Mouse (Mus musculus): ENCODE results near the gene Papss2. TPM values are rescaled to one million over a fixed set of nuclear protein-coding genes. Genes with fewer than 3 reads are reported as not detected.

The Papss2 gene
- polyA plus RNA-seq, 1 experiment: 1.5 TPM

DNA sequence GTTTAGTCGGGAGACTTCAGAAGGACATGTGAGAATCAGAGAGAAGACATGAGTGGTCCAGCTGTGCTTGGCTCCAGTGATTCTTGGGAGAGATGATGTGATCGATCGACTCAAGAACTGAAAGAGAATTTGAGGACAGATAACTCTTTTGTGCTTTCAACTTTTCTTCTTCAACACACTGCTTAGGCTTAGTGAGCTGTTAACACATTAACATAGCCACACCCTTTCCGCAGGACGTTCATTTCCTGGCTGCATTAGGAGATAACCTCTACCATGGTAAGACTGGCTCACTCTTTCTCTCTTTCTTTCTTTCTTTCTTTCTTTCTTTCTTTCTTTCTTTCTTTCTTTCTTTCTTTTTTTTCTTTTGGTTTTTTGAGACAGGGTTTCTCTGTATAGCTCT is 25.9 kb upstream of the Papss2 start:
- no peak for DNase-seq (ENCODE audit: low read depth)
- TF ChIP-seq POLR2A (IDR thresholded peaks at IDR 0.05; ENCODE audit: borderline replicate concordance, extremely low read depth, insufficient read depth, insufficient read length, poor library complexity, severe bottlenecking): no peak
- no peak for TF ChIP-seq CTCF (IDR thresholded peaks at IDR 0.05; ENCODE audit: borderline replicate concordance, extremely low read depth, insufficient read depth, insufficient read length)

DNA sequence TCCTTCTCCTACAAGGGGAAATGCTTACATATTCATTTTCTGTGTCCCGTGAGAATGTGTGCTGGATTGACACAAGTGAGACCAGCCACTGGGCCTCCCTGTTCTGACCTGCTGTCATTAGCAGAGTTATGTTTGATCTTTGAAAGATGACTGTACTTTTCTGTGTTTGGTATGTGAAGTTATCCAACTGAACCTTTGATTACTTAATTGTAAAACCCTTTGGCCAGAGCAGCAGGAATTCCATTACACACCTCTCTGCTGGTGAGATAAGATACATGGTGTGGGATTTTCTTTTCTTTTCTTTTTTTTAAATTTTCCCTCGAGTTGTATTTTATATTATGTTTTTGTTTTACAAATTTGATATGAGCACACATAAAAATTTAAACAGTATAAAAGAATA is 23.4 kb upstream of the Papss2 start:
- no peak for TF ChIP-seq CTCF (IDR thresholded peaks at IDR 0.05; ENCODE audit: borderline replicate concordance, extremely low read depth, insufficient read depth, insufficient read length)
- no peak for DNase-seq (ENCODE audit: low read depth)

GRCm38 (mm10) chr19:32573259-32573658 is 22.3 kb upstream of the Papss2 start:
- no peak for DNase-seq (ENCODE audit: low read depth)

DNA sequence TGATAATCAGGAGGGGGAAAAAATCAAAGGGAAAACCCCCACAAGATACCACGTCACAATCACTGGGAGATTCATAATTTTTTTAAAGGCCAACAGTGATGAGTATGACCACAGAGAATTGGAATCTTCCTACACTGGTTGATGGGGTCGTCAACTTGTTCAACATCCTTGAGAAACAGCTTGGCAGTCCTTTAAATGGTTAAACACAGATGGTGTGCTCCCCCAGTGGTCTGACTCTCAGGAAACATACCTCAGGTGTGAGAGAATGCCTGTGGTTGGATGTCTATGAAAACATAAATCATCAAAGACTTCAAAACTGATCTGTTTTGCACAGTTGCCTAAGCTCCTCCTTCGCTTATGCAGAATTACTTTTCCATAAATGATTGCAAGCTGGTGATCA is 20.7 kb upstream of the Papss2 start:
- no peak for TF ChIP-seq CTCF (IDR thresholded peaks at IDR 0.05; ENCODE audit: borderline replicate concordance, extremely low read depth, insufficient read depth, insufficient read length)
- no peak for TF ChIP-seq POLR2A (IDR thresholded peaks at IDR 0.05; ENCODE audit: borderline replicate concordance, extremely low read depth, insufficient read depth, insufficient read length, poor library complexity, severe bottlenecking)
- DNase-seq (ENCODE audit: low read depth): no peak

More at GRCm38 (mm10) chr19:32573259-32573658, 22.3 kb upstream of the Papss2 start:
- TF ChIP-seq POLR2A (IDR thresholded peaks at IDR 0.05; ENCODE audit: borderline replicate concordance, extremely low read depth, insufficient read depth, insufficient read length, poor library complexity, severe bottlenecking) (no peak), CTCF (IDR thresholded peaks at IDR 0.05; ENCODE audit: borderline replicate concordance, extremely low read depth, insufficient read depth, insufficient read length) (no peak)

GRCm38 (mm10) chr19:32577749-32578148 is 17.8 kb upstream of the Papss2 start:
- no peak for TF ChIP-seq CTCF (IDR thresholded peaks at IDR 0.05; ENCODE audit: borderline replicate concordance, extremely low read depth, insufficient read depth, insufficient read length)
- no peak for TF ChIP-seq POLR2A (IDR thresholded peaks at IDR 0.05; ENCODE audit: borderline replicate concordance, extremely low read depth, insufficient read depth, insufficient read length, poor library complexity, severe bottlenecking)

DNA sequence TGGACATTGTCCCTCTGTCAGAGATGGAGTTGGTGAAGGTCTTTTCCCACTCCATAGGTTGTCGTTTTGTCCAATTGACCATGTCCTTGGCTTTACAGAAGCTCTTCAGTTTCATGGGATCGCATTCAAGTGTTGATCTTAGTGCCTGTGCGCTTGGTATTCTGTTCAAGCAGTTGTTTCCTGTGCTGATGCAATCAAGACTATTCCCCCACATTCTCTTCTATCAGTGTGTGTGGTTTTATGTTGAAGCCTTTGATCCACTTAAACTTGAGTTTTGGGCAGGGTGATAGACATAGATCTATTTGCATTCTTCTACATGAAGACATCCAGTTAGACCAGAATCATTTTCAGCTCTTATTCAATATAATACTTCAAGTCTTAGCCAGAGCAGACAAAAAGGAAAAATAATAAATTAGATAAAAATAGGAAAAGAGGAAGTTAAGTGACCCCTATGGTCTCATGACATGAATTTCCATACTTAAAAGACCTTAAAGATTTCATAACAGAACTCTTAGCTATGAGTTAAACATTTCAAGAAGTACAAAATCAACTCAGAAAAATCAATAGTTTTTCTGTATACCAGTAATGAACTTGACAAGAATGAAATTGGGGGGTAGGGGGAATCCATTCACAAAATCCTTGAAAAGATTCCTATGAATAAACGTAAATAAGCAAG is 12.4 kb upstream of the Papss2 start:
- no peak for TF ChIP-seq POLR2A (IDR thresholded peaks at IDR 0.05; ENCODE audit: borderline replicate concordance, extremely low read depth, insufficient read depth, insufficient read length, poor library complexity, severe bottlenecking)
- no peak for TF ChIP-seq CTCF (IDR thresholded peaks at IDR 0.05; ENCODE audit: borderline replicate concordance, extremely low read depth, insufficient read depth, insufficient read length)

More at GRCm38 (mm10) chr19:32577749-32578148, 17.8 kb upstream of the Papss2 start:
- peak; percentile 44 for DNase-seq (ENCODE audit: low read depth)

GRCm38 (mm10) chr19:32587727-32588126 is 7.9 kb upstream of the Papss2 start:
- no peak for DNase-seq (ENCODE audit: low read depth)
- TF ChIP-seq CTCF (IDR thresholded peaks at IDR 0.05; ENCODE audit: borderline replicate concordance, extremely low read depth, insufficient read depth, insufficient read length) (no peak), POLR2A (IDR thresholded peaks at IDR 0.05; ENCODE audit: borderline replicate concordance, extremely low read depth, insufficient read depth, insufficient read length, poor library complexity, severe bottlenecking) (no peak)

More for the DNA sequence above, 12.4 kb upstream of the Papss2 start:
- DNase-seq (ENCODE audit: low read depth): no peak

GRCm38 (mm10) chr19:32592749-32593148 is 2.8 kb upstream of the Papss2 start:
- TF ChIP-seq POLR2A (IDR thresholded peaks at IDR 0.05; ENCODE audit: borderline replicate concordance, extremely low read depth, insufficient read depth, insufficient read length, poor library complexity, severe bottlenecking): no peak
- no peak for TF ChIP-seq CTCF (IDR thresholded peaks at IDR 0.05; ENCODE audit: borderline replicate concordance, extremely low read depth, insufficient read depth, insufficient read length)
- no peak for DNase-seq (ENCODE audit: low read depth)

- TF ChIP-seq CTCF (IDR thresholded peaks at IDR 0.05; ENCODE audit: borderline replicate concordance, extremely low read depth, insufficient read depth, insufficient read length) (no peak; the same call in 1 of the 2 replicates), POLR2A (IDR thresholded peaks at IDR 0.05; ENCODE audit: borderline replicate concordance, extremely low read depth, insufficient read depth, insufficient read length, poor library complexity, severe bottlenecking) (no peak)
- no peak for DNase-seq (ENCODE audit: low read depth)
These were observed 1.7 kb upstream of the Papss2 start for GRCm38 (mm10) chr19:32593870-32594269.

GRCm38 (mm10) chr19:32595131-32595505 is 472 bp upstream of the Papss2 start:
- DNase-seq (ENCODE audit: low read depth): no peak
- TF ChIP-seq CTCF (IDR thresholded peaks at IDR 0.05; ENCODE audit: borderline replicate concordance, extremely low read depth, insufficient read depth, insufficient read length) (no peak), POLR2A (IDR thresholded peaks at IDR 0.05; ENCODE audit: borderline replicate concordance, extremely low read depth, insufficient read depth, insufficient read length, poor library complexity, severe bottlenecking) (no peak)

GRCm38 (mm10) chr19:32599006-32599405 is 3.4 kb downstream of the Papss2 start:
- no peak for DNase-seq (ENCODE audit: low read depth)
- TF ChIP-seq POLR2A (IDR thresholded peaks at IDR 0.05; ENCODE audit: borderline replicate concordance, extremely low read depth, insufficient read depth, insufficient read length, poor library complexity, severe bottlenecking) (no peak), CTCF (IDR thresholded peaks at IDR 0.05; ENCODE audit: borderline replicate concordance, extremely low read depth, insufficient read depth, insufficient read length) (no peak)

DNA sequence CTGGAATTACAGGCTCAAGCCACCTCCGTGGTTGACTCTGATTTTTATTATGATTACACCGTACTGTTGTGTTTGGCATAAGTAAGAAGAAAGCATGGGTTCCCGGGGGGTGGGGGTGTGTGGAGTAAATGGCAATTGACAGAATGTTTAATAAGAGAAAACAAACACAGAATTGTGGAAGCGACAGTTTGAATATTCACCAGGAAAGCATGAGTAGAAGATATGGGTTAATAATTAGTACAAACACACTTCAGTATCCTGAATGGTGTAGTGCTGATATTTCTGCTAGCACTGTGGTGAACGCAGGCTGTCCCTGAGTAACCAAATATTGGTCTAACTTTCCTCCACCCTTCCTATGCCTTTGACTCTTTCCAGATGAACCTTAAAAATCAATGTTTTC is 3.8 kb downstream of the Papss2 start:
- no peak for TF ChIP-seq POLR2A (IDR thresholded peaks at IDR 0.05; ENCODE audit: borderline replicate concordance, extremely low read depth, insufficient read depth, insufficient read length, poor library complexity, severe bottlenecking)
- DNase-seq (ENCODE audit: low read depth): no peak

All from brain, embryonic 14.5 days (tissue).